In the genomic region with DNA sequence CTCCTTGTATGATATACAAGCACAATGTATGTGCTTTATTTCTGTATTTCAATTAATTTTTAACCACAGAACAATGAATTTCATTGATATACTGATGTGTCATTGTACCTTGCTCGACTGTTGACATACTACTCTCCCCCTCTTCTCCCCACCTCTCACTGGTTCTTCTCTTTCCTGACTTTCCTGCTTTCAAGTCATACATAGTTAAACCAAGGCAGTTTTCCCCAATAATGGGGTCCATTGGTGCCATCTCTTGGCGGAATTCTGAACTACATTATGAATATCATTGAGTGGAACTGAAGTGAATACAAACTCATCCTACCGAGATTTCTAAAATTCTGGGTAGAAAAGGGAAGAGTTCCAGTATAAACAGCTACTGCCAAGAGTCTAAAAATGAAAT, we compare ENCODE assay signal across 10 mouse cellular contexts. TPM values are rescaled to one million over a fixed set of nuclear protein-coding genes. Genes with fewer than 3 reads are reported as not detected.
DNase-seq lines count a peak whose midpoint lies in the region; ATAC-seq and TF ChIP-seq lines count a peak whose summit lies in the region.
"Had no signal": no experiment of that assay in that cellular context is flagged by ENCODE, and none has a peak within 500 bp of the region (broad histone marks: within the 10 kb centered on the region; RNA-seq: fewer than 3 reads in every experiment).

No protein-coding gene starts in this region.

- no peak for TF ChIP-seq CTCF in liver, adult 2 months (IDR thresholded peaks at IDR 0.05; ENCODE audit: low read depth, low read length)

- DNase-seq in embryonic facial prominence, embryonic 11.5 days (ENCODE audit: low spot score), result peak; percentile 73
- DNase-seq in embryonic facial prominence, embryonic 10.5 days (ENCODE audit: low spot score), result no peak
- peak; percentile 4 for DNase-seq in liver, adult 2 months (ENCODE audit: extremely low read depth, low read depth, low spot score)
- DNase-seq in ZHBTc4 (ENCODE audit: low read depth, low spot score), result peak; percentile 42
- DNase-seq in forelimb bud, embryonic 11.5 days (ENCODE audit: low read depth, low spot score), result peak; percentile 33
- no peak for DNase-seq in natural killer cell, adult 2 months (ENCODE audit: low spot score in 2 of 2)

- no peaks in the 10 kb centered on the region for H3K36me3 ChIP-seq in embryonic facial prominence, embryonic 11.5 days (replicated peaks; ENCODE audit: control insufficient read depth, insufficient read depth, low read depth, low read length)
- 0 out of 2 replicates have a peak, but pooled peaks cover 2% of the 10 kb centered on the region for H3K36me3 ChIP-seq in embryonic facial prominence, embryonic 10.5 days (replicated peaks)
- H3K36me3 ChIP-seq in liver, adult 2 months (ENCODE audit: control insufficient read depth, insufficient read depth, low read length), result no peaks in the 10 kb centered on the region
- H3K36me3 ChIP-seq in liver, embryonic 12.5 days, result no peaks in the 10 kb centered on the region
- no peaks in the 10 kb centered on the region for H3K36me3 ChIP-seq in midbrain, embryonic 13.5 days
- H3K36me3 ChIP-seq: G1E had no signal

- no peaks in the 10 kb centered on the region for H3K4me1 ChIP-seq in embryonic facial prominence, embryonic 11.5 days (ENCODE audit: control insufficient read depth, insufficient read depth, low read length)
- no peaks in the 10 kb centered on the region for H3K4me1 ChIP-seq in embryonic facial prominence, embryonic 10.5 days
- H3K4me1 ChIP-seq in liver, adult 2 months (ENCODE audit: control insufficient read depth, insufficient read depth, low read length), result no peaks in the 10 kb centered on the region
- no peaks in the 10 kb centered on the region for H3K4me1 ChIP-seq in liver, embryonic 12.5 days
- peaks cover 8% of the 10 kb centered on the region for H3K4me1 ChIP-seq in midbrain, embryonic 13.5 days (replicated peaks)

- no peak for ATAC-seq in embryonic facial prominence, embryonic 11.5 days (replicated peaks; ENCODE audit: insufficient number of reproducible peaks, low FRiP score, low TSS enrichment, low read depth)
- ATAC-seq in liver, embryonic 12.5 days, result no peak
- ATAC-seq in midbrain, embryonic 13.5 days, result peak; percentile 83

- H3K4me3 ChIP-seq in embryonic facial prominence, embryonic 11.5 days (ENCODE audit: low read depth, low read length), result no peak overlapping the region
- H3K4me3 ChIP-seq in embryonic facial prominence, embryonic 10.5 days, result no peak overlapping the region
- H3K4me3 ChIP-seq in liver, adult 2 months (ENCODE audit: insufficient read depth, low read depth, low read length), result no peak overlapping the region
- H3K4me3 ChIP-seq in liver, embryonic 12.5 days, result no peak overlapping the region
- H3K4me3 ChIP-seq in midbrain, embryonic 13.5 days (replicated peaks), result no peak overlapping the region

- H3K9ac ChIP-seq in embryonic facial prominence, embryonic 11.5 days (replicated peaks; ENCODE audit: low read length), result no peak overlapping the region
- no peak overlapping the region for H3K9ac ChIP-seq in liver, adult 2 months (ENCODE audit: low read depth, low read length)
- H3K9ac ChIP-seq in liver, embryonic 12.5 days, result no peak overlapping the region
- no peak overlapping the region for H3K9ac ChIP-seq in midbrain, embryonic 13.5 days (replicated peaks)

- H3K27me3 ChIP-seq in embryonic facial prominence, embryonic 11.5 days (ENCODE audit: control insufficient read depth, insufficient read depth, low read length), result no peaks in the 10 kb centered on the region
- no peaks in the 10 kb centered on the region for H3K27me3 ChIP-seq in embryonic facial prominence, embryonic 10.5 days (replicated peaks; ENCODE audit: low read depth, poor library complexity, severe bottlenecking)
- H3K27me3 ChIP-seq in liver, adult 2 months (ENCODE audit: control insufficient read depth, insufficient read depth, low read length), result no peaks in the 10 kb centered on the region
- H3K27me3 ChIP-seq in liver, embryonic 12.5 days (replicated peaks), result no peaks in the 10 kb centered on the region
- H3K27me3 ChIP-seq in midbrain, embryonic 13.5 days, result no peaks in the 10 kb centered on the region

- no peaks in the 10 kb centered on the region for H3K79me2 ChIP-seq in liver, adult 2 months (ENCODE audit: control insufficient read depth, insufficient read depth, low read length)

- no peak overlapping the region for H3K4me2 ChIP-seq in embryonic facial prominence, embryonic 11.5 days (ENCODE audit: low read depth, low read length)
- H3K4me2 ChIP-seq in liver, embryonic 12.5 days, result no peak overlapping the region
- H3K4me2 ChIP-seq in midbrain, embryonic 13.5 days (replicated peaks), result no peak overlapping the region

- WGBS in embryonic facial prominence, embryonic 11.5 days, result 22% methylated on average over 3 of the region's 3 CpGs
- 26% methylated on average over 3 of the region's 3 CpGs for WGBS in embryonic facial prominence, embryonic 10.5 days
- WGBS in liver, adult 2 months, result 9% methylated on average over 3 of the region's 3 CpGs
- 23% methylated on average over 3 of the region's 3 CpGs for WGBS in liver, embryonic 12.5 days (ENCODE audit: insufficient replicate concordance)
- 22% methylated on average over 3 of the region's 3 CpGs for WGBS in midbrain, embryonic 13.5 days

- no peak overlapping the region for H3K27ac ChIP-seq in embryonic facial prominence, embryonic 11.5 days (replicated peaks; ENCODE audit: low read depth, low read length)
- no peak overlapping the region for H3K27ac ChIP-seq in embryonic facial prominence, embryonic 10.5 days (replicated peaks)
- H3K27ac ChIP-seq in liver, adult 2 months (replicated peaks; ENCODE audit: insufficient read depth, low read depth, low read length), result no peak overlapping the region
- no peak overlapping the region for H3K27ac ChIP-seq in liver, embryonic 12.5 days
- H3K27ac ChIP-seq in midbrain, embryonic 13.5 days, result no peak overlapping the region; the same call in 1 of the 2 replicates
- H3K27ac ChIP-seq: macrophage had no signal

- no peaks in the 10 kb centered on the region for H3K9me3 ChIP-seq in embryonic facial prominence, embryonic 11.5 days (replicated peaks; ENCODE audit: control insufficient read depth, low read length)
- H3K9me3 ChIP-seq in embryonic facial prominence, embryonic 10.5 days, result no peaks in the 10 kb centered on the region
- no peaks in the 10 kb centered on the region for H3K9me3 ChIP-seq in liver, embryonic 12.5 days (replicated peaks)
- no peaks in the 10 kb centered on the region for H3K9me3 ChIP-seq in midbrain, embryonic 13.5 days
- H3K9me3 ChIP-seq: G1E had no signal

- TF ChIP-seq POLR2A in liver, adult 2 months (IDR thresholded peaks at IDR 0.05; ENCODE audit: extremely low read depth, insufficient read depth, low read length), result no peak

RNA-seq across cellular contexts. Expression of gene Arxes2, which starts 30.0 kb away (rescaled TPM):
- 126 and 134 TPM in 2 replicates for polyA plus RNA-seq in embryonic facial prominence, embryonic 11.5 days (2014; fragmentation: Nextera tagmentation; extraction: Ambion mirVana)
- 89.6 and 91.8 TPM in 2 replicates for polyA plus RNA-seq in embryonic facial prominence, embryonic 10.5 days (2016; fragmentation: Nextera tagmentation; extraction: Ambion mirVana)
- total RNA-seq in liver, adult 2 months (2014; rRNA removed), result 0.09 and 0.20 TPM in 2 replicates
- polyA plus RNA-seq in liver, adult 2 months (2012; rRNA removed), result 0.09 TPM in 1 of 2 replicates, not detected in the other
- 35.6 and 38.7 TPM in 2 replicates for polyA plus RNA-seq in liver, embryonic 12.5 days (2016; fragmentation: Nextera tagmentation; extraction: Ambion mirVana)
- polyA plus RNA-seq in midbrain, embryonic 13.5 days (2015; fragmentation: Nextera tagmentation; extraction: Ambion mirVana), result 243 and 276 TPM in 2 replicates
- polyA plus RNA-seq: macrophage had no signal

Comparison
In these comparisons a context has a peak if more than half of its experiments do, and no peak if none do; other contexts are left out.
1. DNase-seq: peak in embryonic facial prominence, embryonic 11.5 days (single experiment), liver, adult 2 months (single experiment), ZHBTc4 (single experiment) and forelimb bud, embryonic 11.5 days (single experiment); none in embryonic facial prominence, embryonic 10.5 days (single experiment) and natural killer cell, adult 2 months (0 of 2).
2. RNA of gene Arxes2, which starts 30.0 kb away (polyA plus RNA-seq): 243 to 276 TPM in midbrain, embryonic 13.5 days, 126 to 134 TPM in embryonic facial prominence, embryonic 11.5 days, 89.6 to 91.8 TPM in embryonic facial prominence, embryonic 10.5 days and 35.6 to 38.7 TPM in liver, embryonic 12.5 days; 0.09 TPM in liver, adult 2 months; every median in the first group is over 10 times any median in the second.